Mouse (Mus musculus): Measurements from ENCODE around the gene Plcb2. TPM values are rescaled to one million over a fixed set of nuclear protein-coding genes. Genes with fewer than 3 reads are reported as not detected.

Gene Plcb2
- polyA plus RNA-seq (2017; shearing (Covaris generic)), result 47.4 TPM

DNA sequence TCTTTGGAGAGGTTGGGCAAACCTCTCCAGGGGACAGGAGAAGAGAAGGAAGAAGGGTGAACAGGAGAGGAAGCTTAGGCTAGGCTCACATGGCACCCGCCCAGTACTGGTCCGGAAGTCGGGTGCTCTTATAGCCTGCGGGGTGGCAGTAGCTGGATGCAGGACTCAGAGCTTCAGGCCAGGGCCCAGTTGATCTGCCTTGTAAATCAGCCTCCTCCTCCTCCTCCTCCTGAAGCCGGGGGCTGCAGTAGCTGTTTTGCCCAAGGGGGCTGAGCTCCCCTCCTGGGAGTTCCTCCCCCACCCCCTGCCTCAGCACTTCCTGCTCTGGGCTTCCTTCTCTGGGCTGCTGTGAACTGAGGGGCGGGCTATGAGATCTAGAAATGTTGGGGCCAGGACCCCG lies at the start of gene Plcb2:
TSS of gene Plcb2 (minus strand) at position 102 of the 400 bp plus-strand sequence.

DNA sequence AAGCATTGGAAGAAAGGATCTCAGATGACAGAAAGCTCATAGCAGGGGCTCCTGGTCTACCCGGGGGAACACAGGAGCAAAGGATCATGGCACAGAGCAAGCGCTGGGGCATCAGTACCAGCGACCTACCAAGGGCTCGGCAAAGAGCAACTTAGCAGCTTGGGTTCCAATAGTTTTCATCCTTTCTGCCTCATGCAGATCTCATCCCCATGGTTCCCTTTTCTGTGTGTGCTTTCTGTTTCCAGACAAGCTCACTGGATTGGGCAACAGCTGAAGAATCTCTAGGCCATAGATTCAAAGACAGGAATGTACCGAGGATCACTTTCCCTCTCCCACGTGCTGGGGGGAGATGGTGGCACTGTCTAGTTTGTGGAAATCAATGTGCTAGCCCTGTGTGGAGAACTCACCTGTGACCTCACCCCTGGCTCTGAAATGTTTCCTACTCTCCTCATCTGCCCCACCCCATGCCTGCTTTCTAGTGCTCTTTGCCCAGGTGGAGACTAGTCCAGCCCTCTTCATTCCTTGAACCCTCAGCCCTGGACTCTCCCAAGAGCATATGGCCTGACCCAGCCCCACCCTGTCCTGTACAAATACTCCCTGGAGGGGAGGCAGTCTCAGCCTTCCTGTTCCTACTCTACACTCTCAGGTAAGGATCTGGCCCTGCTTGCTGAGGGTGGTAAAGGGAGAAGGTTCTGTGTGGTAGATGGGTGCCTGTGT lies 44.1 kb upstream of the Plcb2 start, which contains the start of gene Phgr1:
TSS of gene Phgr1 (plus strand) at position 612 of the 717 bp plus-strand sequence.

DNA sequence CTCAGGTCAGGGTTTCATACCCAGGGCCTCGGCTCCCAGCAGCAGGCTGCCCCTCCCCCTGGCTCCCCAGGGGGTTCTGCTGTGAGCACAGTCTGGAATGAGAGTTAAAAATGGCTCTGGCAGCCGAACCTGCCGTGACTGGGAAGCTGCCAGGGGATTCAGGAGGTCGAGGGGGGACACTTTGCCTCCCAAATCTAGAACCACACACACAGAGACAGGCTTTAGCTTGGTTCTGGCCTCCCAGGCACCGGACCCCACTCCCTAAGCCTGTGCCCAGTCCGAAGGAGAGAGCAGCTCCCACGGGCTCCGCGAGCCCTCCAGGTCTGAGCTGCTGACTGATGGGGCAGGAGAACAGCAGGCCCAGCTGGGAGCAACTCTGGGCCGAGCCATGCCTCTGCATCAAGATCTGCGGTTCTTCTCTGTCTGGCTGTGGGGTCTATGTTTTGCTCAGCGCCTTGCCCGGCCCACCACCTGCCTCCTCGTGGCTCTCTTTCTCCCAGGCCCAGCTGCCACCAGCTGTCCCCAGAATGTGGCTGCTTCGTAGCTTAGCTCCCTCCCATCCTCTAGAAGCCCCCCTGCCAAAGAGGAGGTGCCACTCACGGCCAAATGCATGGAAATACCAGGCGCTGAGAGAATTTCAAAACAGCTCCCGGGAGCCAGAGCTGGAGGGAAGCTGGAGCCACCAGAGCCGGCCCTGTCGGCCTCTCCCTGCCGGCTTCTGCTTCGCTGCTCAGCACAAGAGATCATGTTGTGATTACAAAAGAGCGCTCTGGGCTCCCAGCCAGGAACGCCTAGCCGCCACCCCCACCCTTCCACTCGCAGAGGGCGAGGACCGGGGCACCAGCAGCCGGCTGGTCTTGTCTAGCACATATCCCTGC lies 33.9 kb upstream of the Plcb2 start, which contains the start of gene Ccdc9b:
TSS of gene Ccdc9b (minus strand) at position 756 of the 878 bp plus-strand sequence.

DNA sequence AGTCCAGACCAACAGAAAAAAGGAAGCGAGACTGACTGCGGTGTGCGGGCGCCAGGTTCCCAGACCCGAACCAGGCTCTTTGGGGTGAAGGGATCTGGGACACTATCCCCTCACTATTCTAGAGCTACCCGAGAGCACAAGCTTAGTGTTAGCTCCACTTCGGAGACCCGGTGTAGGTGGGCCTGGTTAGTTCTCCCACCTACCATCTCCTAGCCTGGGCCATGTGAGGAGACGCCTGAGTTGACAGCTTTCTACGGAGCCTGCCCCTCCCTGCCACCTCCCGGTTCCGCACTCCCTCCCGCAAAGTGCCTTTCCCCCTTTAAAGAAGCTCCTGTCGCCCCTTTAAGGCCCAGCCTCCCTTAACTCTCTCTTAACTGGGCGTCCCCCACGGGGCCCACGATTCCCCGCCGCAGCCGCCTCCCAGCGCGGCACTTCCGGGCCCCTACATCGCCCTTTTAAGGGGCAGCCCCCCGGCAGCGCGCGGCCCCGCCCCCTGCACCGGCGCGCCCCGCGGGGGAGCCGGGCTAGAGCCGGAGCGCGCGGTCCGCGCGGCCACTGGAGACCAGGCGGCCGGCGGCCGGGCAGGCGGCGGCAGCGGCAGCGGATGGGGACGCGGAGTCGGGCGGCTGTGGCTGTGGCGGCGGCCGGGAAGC lies 17.1 kb upstream of the Plcb2 start, which contains the start of gene Inafm2:
TSS of gene Inafm2 (plus strand) at position 527 of the 653 bp plus-strand sequence.

GRCm38 (mm10) chr2:118703913-118704730 lies 24.1 kb downstream of the Plcb2 start, which contains the start of gene Ankrd63:
Gene Ankrd63 (minus strand): TSS chr2:118703963.

DNA sequence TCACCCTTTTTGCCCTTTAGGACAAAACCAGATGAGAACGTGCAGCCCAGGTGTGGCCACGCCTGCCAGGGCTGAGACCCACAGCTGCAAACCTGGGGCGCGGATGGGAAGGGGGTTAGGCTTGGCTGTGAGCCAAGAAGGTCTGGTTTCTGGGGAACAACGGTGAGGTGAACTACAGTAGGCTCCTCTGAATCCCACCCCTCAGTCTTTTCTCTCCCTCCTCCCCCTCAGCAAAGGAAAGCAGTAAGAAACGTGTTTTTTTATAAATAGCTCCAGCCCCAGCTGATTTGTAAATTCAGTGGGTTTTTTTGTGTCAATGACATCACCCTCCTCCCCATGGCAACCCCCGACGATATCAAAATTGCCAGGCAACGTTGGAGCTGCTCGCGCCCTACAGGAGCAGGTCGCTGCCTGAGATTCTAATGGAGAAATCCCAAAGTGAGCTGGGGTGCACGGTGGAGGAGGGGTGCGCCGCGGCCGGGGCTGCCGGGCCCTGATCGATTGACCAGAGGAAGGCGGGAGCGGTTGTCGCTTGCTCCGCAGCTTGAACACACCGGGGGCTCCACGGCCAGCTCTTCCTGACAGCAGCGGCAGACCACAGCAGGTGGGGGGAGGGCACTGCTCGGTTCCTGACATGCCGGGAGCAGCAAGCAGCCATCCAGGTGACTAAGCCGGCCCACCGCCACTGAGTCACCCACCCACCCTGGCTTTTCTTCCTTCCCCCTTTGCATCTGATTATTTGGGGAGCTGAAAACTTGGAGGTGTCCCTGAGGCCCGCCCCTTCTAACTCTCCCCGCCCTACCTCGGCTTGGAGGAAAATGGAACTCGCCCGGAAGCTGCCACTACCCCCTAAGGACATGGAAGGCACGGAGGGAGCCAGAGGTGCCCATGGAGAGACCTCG lies 65.1 kb downstream of the Plcb2 start, which contains the start of gene Pak6:
TSS of gene Pak6 (plus strand) at position 402 of the 902 bp plus-strand sequence.

Other genes starting within 250 kb of the Plcb2 start
- gene Srp14, start 248.7 kb downstream of the Plcb2 start, polyA plus RNA-seq (2017; shearing (Covaris generic)), result 338 TPM
- 2.8 TPM for gene Bmf, start 178.8 kb downstream of the Plcb2 start, polyA plus RNA-seq (2017; shearing (Covaris generic))
- 9.4 TPM for gene Bub1b, start 130.2 kb downstream of the Plcb2 start, polyA plus RNA-seq (2017; shearing (Covaris generic))
- gene Pak6, start 65.1 kb downstream of the Plcb2 start, polyA plus RNA-seq (2017; shearing (Covaris generic)), result 0.07 TPM
- gene Ankrd63, start 24.5 kb downstream of the Plcb2 start, polyA plus RNA-seq (2017; shearing (Covaris generic)), result not detected
- 3.2 TPM for gene Inafm2, start 17.3 kb upstream of the Plcb2 start, polyA plus RNA-seq (2017; shearing (Covaris generic))
- not detected for gene Ccdc9b, start 34.2 kb upstream of the Plcb2 start, polyA plus RNA-seq (2017; shearing (Covaris generic))
- gene Phgr1, start 44.3 kb upstream of the Plcb2 start, polyA plus RNA-seq (2017; shearing (Covaris generic)), result not detected
- not detected for gene Disp2, start 51.3 kb upstream of the Plcb2 start, polyA plus RNA-seq (2017; shearing (Covaris generic))
- 13.7 TPM for gene Knstrn, start 85.6 kb upstream of the Plcb2 start, polyA plus RNA-seq (2017; shearing (Covaris generic))
- gene Ivd, start 133.5 kb upstream of the Plcb2 start, polyA plus RNA-seq (2017; shearing (Covaris generic)), result 84.0 TPM
- 2.2 TPM for gene Bahd1, start 171.9 kb upstream of the Plcb2 start, polyA plus RNA-seq (2017; shearing (Covaris generic))
- 4.7 TPM for gene Chst14, start 198.1 kb upstream of the Plcb2 start, polyA plus RNA-seq (2017; shearing (Covaris generic))

All from inflammation-experienced regulatory T-cells, adult 16 weeks (primary cell).